Mouse (Mus musculus) liver, adult 2 months (tissue): ENCODE measurements around the gene Fndc3b.

Source experiments
- CTCF ChIP-seq: fragments of 200-500 bp; IDR thresholded peaks from 2 replicates; pipeline ENCODE4 v1.5.1; 2011; ENCODE audit warnings: low read depth, low read length, control low read depth
- POLR2A ChIP-seq: fragments of 200-500 bp; IDR thresholded peaks from 2 replicates; pipeline ENCODE4 v1.6.1; 2011; ENCODE audit warnings: low read length, control low read depth; ENCODE audit not compliant: insufficient read depth; ENCODE audit errors: extremely low read depth

GRCm38 (mm10) chr3:27658198-27658763, 52.8 kb downstream of the Fndc3b start:
- no peak for TF ChIP-seq POLR2A
- TF ChIP-seq CTCF, result no peak
